25 mouse cellular contexts compared by ENCODE assay signal in the genomic region with DNA sequence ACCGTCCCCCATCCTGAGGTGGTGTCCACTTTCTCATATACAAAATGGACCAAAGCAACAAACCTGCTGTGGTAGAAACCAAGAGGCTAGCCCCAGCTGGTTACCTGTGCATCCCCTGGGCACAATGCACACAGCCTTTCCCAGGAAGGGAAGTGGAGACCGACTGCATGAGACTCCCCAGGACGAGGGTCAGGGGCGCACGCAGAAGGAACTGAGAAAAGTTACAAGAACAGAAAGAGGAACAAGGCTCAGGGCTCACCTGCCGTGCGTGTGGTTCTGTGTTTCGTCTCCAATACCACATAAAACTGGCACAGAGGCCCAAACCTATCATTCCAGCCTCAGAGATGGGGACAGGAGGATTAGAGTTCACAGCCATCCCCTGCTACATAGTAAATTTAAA. TPM values are rescaled to one million over a fixed set of nuclear protein-coding genes. Genes with fewer than 3 reads are reported as not detected.
DNase-seq lines count a peak whose midpoint lies in the region; ATAC-seq and TF ChIP-seq lines count a peak whose summit lies in the region.
"Had no signal": no experiment of that assay in that cellular context is flagged by ENCODE, and none has a peak within 500 bp of the region (broad histone marks: within the 10 kb centered on the region; RNA-seq: fewer than 3 reads in every experiment).

No protein-coding gene starts in this region.

- H3K4me2 ChIP-seq in liver, embryonic 11.5 days, result no peak overlapping the region
- peak overlapping the region; percentile 14; the same call in 1 of the 2 replicates for H3K4me2 ChIP-seq in liver, postnatal 0 days (ENCODE audit: low read depth, low read length)
- no peak overlapping the region for H3K4me2 ChIP-seq in midbrain, embryonic 14.5 days (ENCODE audit: low read length)
- no peak overlapping the region for H3K4me2 ChIP-seq in kidney, embryonic 14.5 days (replicated peaks; ENCODE audit: low read depth, low read length)
- H3K4me2 ChIP-seq: hindbrain, embryonic 15.5 days; intestine, embryonic 15.5 days; kidney, embryonic 15.5 days; limb, embryonic 15.5 days; lung, embryonic 15.5 days; midbrain, embryonic 13.5 days had no signal

- H3K36me3 ChIP-seq in liver, embryonic 11.5 days (ENCODE audit: control insufficient read depth, insufficient read depth, low read length), result peaks cover 9% of the 10 kb centered on the region
- H3K36me3 ChIP-seq in liver, postnatal 0 days (replicated peaks; ENCODE audit: insufficient read depth, low read length), result peaks cover 2% of the 10 kb centered on the region; the same call in 1 of the 2 replicates
- peaks cover 4% of the 10 kb centered on the region for H3K36me3 ChIP-seq in splenic B cell, adult 2 months (ENCODE audit: control insufficient read depth, insufficient read depth, low read length, poor library complexity, severe bottlenecking)
- H3K36me3 ChIP-seq in midbrain, embryonic 14.5 days (ENCODE audit: control insufficient read depth, insufficient read depth, low read length), result no peaks in the 10 kb centered on the region
- no peaks in the 10 kb centered on the region for H3K36me3 ChIP-seq in kidney, embryonic 14.5 days (ENCODE audit: control insufficient read depth, insufficient read depth, low read length)
- H3K36me3 ChIP-seq: forebrain, embryonic 10.5 days; hindbrain, embryonic 15.5 days; intestine, embryonic 15.5 days; kidney, embryonic 15.5 days; limb, embryonic 15.5 days; lung, embryonic 15.5 days; midbrain, embryonic 13.5 days had no signal

- peak overlapping the region; percentile 22; the same call in 1 of the 2 replicates for H3K9ac ChIP-seq in liver, embryonic 11.5 days (ENCODE audit: low read depth, low read length)
- no peak overlapping the region for H3K9ac ChIP-seq in liver, postnatal 0 days (replicated peaks)
- no peak overlapping the region for H3K9ac ChIP-seq in midbrain, embryonic 14.5 days (replicated peaks; ENCODE audit: low read length)
- no peak overlapping the region for H3K9ac ChIP-seq in kidney, embryonic 14.5 days (ENCODE audit: low read depth, low read length)
- H3K9ac ChIP-seq: forebrain, postnatal 0 days; hindbrain, embryonic 15.5 days; intestine, embryonic 15.5 days; kidney, embryonic 15.5 days; limb, embryonic 15.5 days; lung, embryonic 15.5 days; midbrain, embryonic 13.5 days had no signal

- no peak overlapping the region for H3K27ac ChIP-seq in liver, embryonic 11.5 days (ENCODE audit: low read depth, low read length)
- H3K27ac ChIP-seq in liver, postnatal 0 days (ENCODE audit: low read depth), result peak overlapping the region; percentile 36; the same call in 1 of the 2 replicates
- H3K27ac ChIP-seq in midbrain, embryonic 14.5 days (replicated peaks; ENCODE audit: low read depth, low read length), result no peak overlapping the region
- no peak overlapping the region for H3K27ac ChIP-seq in kidney, embryonic 14.5 days (ENCODE audit: low read depth, low read length)
- H3K27ac ChIP-seq: forebrain, embryonic 10.5 days; heart, embryonic 10.5 days; hindbrain, embryonic 15.5 days; intestine, embryonic 15.5 days; kidney, embryonic 15.5 days; limb, embryonic 15.5 days; lung, embryonic 15.5 days; midbrain, embryonic 13.5 days had no signal

- ATAC-seq in liver, embryonic 11.5 days (replicated peaks; ENCODE audit: low FRiP score), result no peak
- ATAC-seq in common myeloid progenitor, adult 5-6 weeks (replicated peaks; ENCODE audit: low read depth, poor library complexity, severe bottlenecking), result peak; percentile 23
- no peak for ATAC-seq in liver, postnatal 0 days
- no peak for ATAC-seq in midbrain, embryonic 14.5 days (ENCODE audit: low FRiP score, low TSS enrichment)
- no peak for ATAC-seq in kidney, embryonic 14.5 days (ENCODE audit: low FRiP score, low TSS enrichment)
- ATAC-seq: forebrain, postnatal 0 days; intestine, embryonic 15.5 days; midbrain, embryonic 13.5 days; Patski had no signal

- TF ChIP-seq CTCF in liver, postnatal 0 days (IDR thresholded peaks at IDR 0.05; ENCODE audit: low read depth), result no peak

- WGBS in liver, embryonic 11.5 days, result 65% methylated on average over 8 of the region's 8 CpGs
- 45% methylated on average over 8 of the region's 8 CpGs for WGBS in liver, postnatal 0 days (ENCODE audit: insufficient replicate concordance)
- 84% methylated on average over 8 of the region's 8 CpGs for WGBS in midbrain, embryonic 14.5 days
- WGBS in kidney, embryonic 14.5 days, result 76% methylated on average over 8 of the region's 8 CpGs

- DNase-seq in liver, embryonic 11.5 days (ENCODE audit: low spot score), result no peak
- no peak for DNase-seq in liver
- DNase-seq in liver, postnatal 0 days, result peak; percentile 37
- DNase-seq in splenic B cell, adult 2 months (ENCODE audit: low read depth, low spot score), result peak; percentile 80
- no peak for DNase-seq in midbrain, embryonic 14.5 days
- DNase-seq in kidney, postnatal 4 days, result no peak
- DNase-seq: adrenal gland, adult 8-10 months; cerebellum, postnatal 10 days; forebrain, postnatal 0 days; gastrocnemius, postnatal 36 days; layer of hippocampus, postnatal 36 days; right cerebral cortex, postnatal 14 days; thymus, postnatal 25 days had no signal

- H3K27me3 ChIP-seq in liver, embryonic 11.5 days (replicated peaks; ENCODE audit: control insufficient read depth, insufficient read depth, low read length), result no peaks in the 10 kb centered on the region
- H3K27me3 ChIP-seq in liver, postnatal 0 days (ENCODE audit: insufficient read depth, low read length), result peaks cover 4% of the 10 kb centered on the region; the same call in 1 of the 2 replicates
- no peaks in the 10 kb centered on the region for H3K27me3 ChIP-seq in splenic B cell, adult 2 months (ENCODE audit: control insufficient read depth, insufficient read depth, low read length, poor library complexity, severe bottlenecking)
- H3K27me3 ChIP-seq in midbrain, embryonic 14.5 days (ENCODE audit: control insufficient read depth, insufficient read depth, low read length), result no peaks in the 10 kb centered on the region
- no peaks in the 10 kb centered on the region for H3K27me3 ChIP-seq in kidney, embryonic 14.5 days (ENCODE audit: control insufficient read depth, insufficient read depth, low read length)
- H3K27me3 ChIP-seq: hindbrain, embryonic 15.5 days; limb, embryonic 15.5 days; lung, embryonic 15.5 days had no signal

- no peak for TF ChIP-seq EP300 in liver, postnatal 0 days (IDR thresholded peaks at IDR 0.05; ENCODE audit: low read depth)

- H3K4me3 ChIP-seq in liver, embryonic 11.5 days (ENCODE audit: low read depth, low read length), result no peak overlapping the region
- H3K4me3 ChIP-seq in liver, postnatal 0 days (ENCODE audit: low read depth, low read length), result no peak overlapping the region
- no peak overlapping the region for H3K4me3 ChIP-seq in midbrain, embryonic 14.5 days (replicated peaks; ENCODE audit: low read depth, low read length)
- no peak overlapping the region for H3K4me3 ChIP-seq in kidney, embryonic 14.5 days (ENCODE audit: low read length)
- H3K4me3 ChIP-seq: forebrain, embryonic 10.5 days; heart, embryonic 10.5 days; hindbrain, embryonic 15.5 days; intestine, embryonic 15.5 days; kidney, embryonic 15.5 days; limb, embryonic 15.5 days; lung, embryonic 15.5 days; midbrain, embryonic 13.5 days; myocyte had no signal

- peaks cover 31% of the 10 kb centered on the region for H3K4me1 ChIP-seq in liver, embryonic 11.5 days (replicated peaks; ENCODE audit: control insufficient read depth, insufficient read depth, low read length)
- H3K4me1 ChIP-seq in liver, postnatal 0 days (ENCODE audit: insufficient read depth), result peaks cover 27% of the 10 kb centered on the region
- no peaks in the 10 kb centered on the region for H3K4me1 ChIP-seq in midbrain, embryonic 14.5 days (ENCODE audit: control insufficient read depth, insufficient read depth, low read length)
- H3K4me1 ChIP-seq in kidney, embryonic 14.5 days (ENCODE audit: control insufficient read depth, insufficient read depth, low read length), result no peaks in the 10 kb centered on the region
- H3K4me1 ChIP-seq: forebrain, embryonic 10.5 days; hindbrain, embryonic 15.5 days; lung, embryonic 15.5 days; midbrain, embryonic 13.5 days had no signal

- H3K9me3 ChIP-seq in liver, embryonic 11.5 days (ENCODE audit: control insufficient read depth, low read length), result peaks cover 7% of the 10 kb centered on the region
- no peaks in the 10 kb centered on the region for H3K9me3 ChIP-seq in liver, postnatal 0 days (ENCODE audit: low read length)
- no peaks in the 10 kb centered on the region for H3K9me3 ChIP-seq in midbrain, embryonic 14.5 days (ENCODE audit: control insufficient read depth, low read length)
- no peaks in the 10 kb centered on the region; the same call in 1 of the 2 replicates for H3K9me3 ChIP-seq in kidney, embryonic 14.5 days (ENCODE audit: control insufficient read depth, low read length)
- H3K9me3 ChIP-seq: heart, embryonic 10.5 days; hindbrain, embryonic 15.5 days; intestine, embryonic 15.5 days; kidney, embryonic 15.5 days; limb, embryonic 15.5 days; lung, embryonic 15.5 days; midbrain, embryonic 13.5 days had no signal

RNA-seq across cellular contexts. Expression of a gene that starts 6.8 kb away (rescaled TPM):
- polyA plus RNA-seq in liver, embryonic 11.5 days (2014; fragmentation: Nextera tagmentation; extraction: Ambion mirVana), result 10.1 and 11.3 TPM in 2 replicates
- total RNA-seq in common myeloid progenitor, adult 5-6 weeks (2017), result 30.6 and 39.1 TPM in 2 replicates
- polyA plus RNA-seq in liver, postnatal 0 days (2015; fragmentation: Nextera tagmentation; extraction: Ambion mirVana), result 4.0 and 4.4 TPM in 2 replicates
- 0.69 and 0.88 TPM in 2 replicates for polyA plus RNA-seq in midbrain, embryonic 14.5 days (2014; fragmentation: Nextera tagmentation; extraction: Ambion mirVana)
- polyA plus RNA-seq in kidney, embryonic 14.5 days (2014; fragmentation: Nextera tagmentation; extraction: Ambion mirVana), result 0.23 and 0.60 TPM in 2 replicates
- polyA plus RNA-seq: myocyte, Patski had no signal

RNA-seq across cellular contexts. Expression of a gene that starts 17.3 kb away (rescaled TPM):
- 4.5 and 4.6 TPM in 2 replicates for polyA plus RNA-seq in liver, embryonic 11.5 days (2014; fragmentation: Nextera tagmentation; extraction: Ambion mirVana)
- 10.3 and 14.4 TPM in 2 replicates for total RNA-seq in common myeloid progenitor, adult 5-6 weeks (2017)
- 6.3 and 7.4 TPM in 2 replicates for polyA plus RNA-seq in liver, postnatal 0 days (2015; fragmentation: Nextera tagmentation; extraction: Ambion mirVana)
- polyA plus RNA-seq in midbrain, embryonic 14.5 days (2014; fragmentation: Nextera tagmentation; extraction: Ambion mirVana), result 0.34 and 0.47 TPM in 2 replicates
- 0.41 and 0.54 TPM in 2 replicates for polyA plus RNA-seq in kidney, embryonic 14.5 days (2014; fragmentation: Nextera tagmentation; extraction: Ambion mirVana)
- total RNA-seq: forebrain, postnatal 0 days had no signal
- polyA plus RNA-seq: myocyte had no signal

RNA-seq across cellular contexts. Expression of a gene that starts 21.0 kb away (rescaled TPM):
- polyA plus RNA-seq in liver, embryonic 11.5 days (2014; fragmentation: Nextera tagmentation; extraction: Ambion mirVana), result 92.2 and 97.9 TPM in 2 replicates
- total RNA-seq in common myeloid progenitor, adult 5-6 weeks (2017), result 46.6 and 52.9 TPM in 2 replicates
- 29.2 and 30.6 TPM in 2 replicates for polyA plus RNA-seq in liver, postnatal 0 days (2015; fragmentation: Nextera tagmentation; extraction: Ambion mirVana)
- 51.6 and 51.8 TPM in 2 replicates for polyA plus RNA-seq in midbrain, embryonic 14.5 days (2014; fragmentation: Nextera tagmentation; extraction: Ambion mirVana)
- polyA plus RNA-seq in kidney, embryonic 14.5 days (2014; fragmentation: Nextera tagmentation; extraction: Ambion mirVana), result 59.1 and 76.6 TPM in 2 replicates

RNA-seq across cellular contexts. Expression of a gene that starts 27.8 kb away (rescaled TPM):
- 46.4 and 47.0 TPM in 2 replicates for polyA plus RNA-seq in liver, embryonic 11.5 days (2014; fragmentation: Nextera tagmentation; extraction: Ambion mirVana)
- total RNA-seq in common myeloid progenitor, adult 5-6 weeks (2017), result 5.0 and 5.7 TPM in 2 replicates
- polyA plus RNA-seq in liver, postnatal 0 days (2015; fragmentation: Nextera tagmentation; extraction: Ambion mirVana), result 18.3 and 19.2 TPM in 2 replicates
- 86.7 and 102 TPM in 2 replicates for polyA plus RNA-seq in midbrain, embryonic 14.5 days (2014; fragmentation: Nextera tagmentation; extraction: Ambion mirVana)
- 77.7 and 89.2 TPM in 2 replicates for polyA plus RNA-seq in kidney, embryonic 14.5 days (2014; fragmentation: Nextera tagmentation; extraction: Ambion mirVana)

RNA-seq across cellular contexts. Expression of a gene that starts 34.7 kb away (rescaled TPM):
- polyA plus RNA-seq in liver, embryonic 11.5 days (2014; fragmentation: Nextera tagmentation; extraction: Ambion mirVana), result 0.12 TPM in 1 of 2 replicates, not detected in the other
- 0.14 TPM in 1 of 2 replicates, not detected in the other for total RNA-seq in common myeloid progenitor, adult 5-6 weeks (2017)
- polyA plus RNA-seq in liver, postnatal 0 days (2015; fragmentation: Nextera tagmentation; extraction: Ambion mirVana), result not detected in 2 replicates
- 61.3 and 117 TPM in 2 replicates for polyA plus RNA-seq in midbrain, embryonic 14.5 days (2014; fragmentation: Nextera tagmentation; extraction: Ambion mirVana)
- 0.28 and 0.36 TPM in 2 replicates for polyA plus RNA-seq in kidney, embryonic 14.5 days (2014; fragmentation: Nextera tagmentation; extraction: Ambion mirVana)
- total RNA-seq: gastrocnemius, postnatal 36 days had no signal

Comparison
In these comparisons a context has a peak if more than half of its experiments do, and no peak if none do; other contexts are left out.
1. DNase-seq: peak in liver, postnatal 0 days (single experiment) and splenic B cell, adult 2 months (single experiment); none in liver, embryonic 11.5 days (single experiment), liver (single experiment), midbrain, embryonic 14.5 days (single experiment) and kidney, postnatal 4 days (0 of 2).